ENCODE assay signal across 10 mouse cellular contexts in the genomic region with DNA sequence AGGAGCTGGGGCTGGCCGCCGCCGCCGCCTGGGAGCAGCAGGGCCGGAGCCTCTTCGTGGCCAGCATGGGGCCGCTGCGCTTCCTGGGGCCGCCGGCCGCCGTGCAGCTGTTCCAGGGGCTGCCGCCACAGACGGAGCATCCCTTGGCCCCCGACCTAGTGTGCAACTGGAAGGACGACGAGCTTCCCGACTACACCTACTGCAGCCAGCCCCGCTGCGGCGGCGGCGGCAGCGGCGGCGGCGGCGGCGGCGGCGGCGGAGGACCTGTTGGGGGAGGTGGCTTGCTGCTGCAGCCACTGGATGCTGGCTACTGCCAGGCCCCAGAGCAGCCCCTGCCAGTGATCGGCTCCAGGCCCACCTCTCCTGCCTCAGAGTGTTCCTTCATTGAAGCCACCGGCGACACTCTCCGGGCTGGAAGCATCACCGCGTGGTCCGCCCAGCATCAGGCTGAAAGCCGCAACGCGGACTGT. TPM values are rescaled to one million over a fixed set of nuclear protein-coding genes. Genes with fewer than 3 reads are reported as not detected.
DNase-seq lines count a peak whose midpoint lies in the region; ATAC-seq lines count a peak whose summit lies in the region.
"Had no signal": no experiment of that assay in that cellular context is flagged by ENCODE, and none has a peak within 500 bp of the region (broad histone marks: within the 10 kb centered on the region; RNA-seq: fewer than 3 reads in every experiment).

No protein-coding gene starts in this region.

- H3K36me3 ChIP-seq in hindbrain, embryonic 12.5 days: no peaks in the 10 kb centered on the region
- H3K36me3 ChIP-seq in liver, embryonic 11.5 days (ENCODE audit: control insufficient read depth, insufficient read depth, low read length): no peaks in the 10 kb centered on the region

- no peaks in the 10 kb centered on the region; the same call in 1 of the 2 replicates for H3K4me1 ChIP-seq in hindbrain, embryonic 12.5 days
- no peaks in the 10 kb centered on the region for H3K4me1 ChIP-seq in liver, embryonic 11.5 days (replicated peaks; ENCODE audit: control insufficient read depth, insufficient read depth, low read length)

- WGBS in hindbrain, embryonic 12.5 days: 15% methylated on average over 22 of the region's 42 CpGs
- 17% methylated on average over 27 of the region's 42 CpGs for WGBS in liver, embryonic 11.5 days

- peak; percentile 6 to 10 for DNase-seq in lung, adult 18-20 months
- no peak for DNase-seq in lung, postnatal 4 days
- DNase-seq in adrenal gland, postnatal 14 days: peak; percentile 21
- peak; percentile 24 for DNase-seq in embryo, embryonic 11 days
- no peak for DNase-seq in liver, embryonic 11.5 days (ENCODE audit: low spot score)
- DNase-seq in retina, postnatal 7 days (ENCODE audit: low read depth, low spot score): peak; percentile 4

- H3K9me3 ChIP-seq in hindbrain, embryonic 12.5 days (replicated peaks): 0 out of 2 replicates have a peak, but pooled peaks cover 3% of the 10 kb centered on the region
- no peaks in the 10 kb centered on the region for H3K9me3 ChIP-seq in liver, embryonic 11.5 days (ENCODE audit: control insufficient read depth, low read length)

- ATAC-seq in hindbrain, embryonic 12.5 days (ENCODE audit: low FRiP score): peak; percentile 77
- peak; percentile 29; the same call in 1 of the 2 replicates for ATAC-seq in liver, embryonic 11.5 days (replicated peaks; ENCODE audit: low FRiP score)
- ATAC-seq in monocyte, adult 5-6 weeks (replicated peaks; ENCODE audit: insufficient number of reproducible peaks, low FRiP score, low TSS enrichment, poor library complexity, severe bottlenecking): no peak

- H3K27me3 ChIP-seq in hindbrain, embryonic 12.5 days: no peaks in the 10 kb centered on the region
- H3K27me3 ChIP-seq in liver, embryonic 11.5 days (replicated peaks; ENCODE audit: control insufficient read depth, insufficient read depth, low read length): peaks cover 31% of the 10 kb centered on the region

- peak overlapping the region; percentile 62 for H3K4me2 ChIP-seq in hindbrain, embryonic 12.5 days (replicated peaks)
- H3K4me2 ChIP-seq in liver, embryonic 11.5 days: peak overlapping the region; percentile 59

- H3K4me3 ChIP-seq in hindbrain, embryonic 12.5 days: peak overlapping the region; percentile 55
- peak overlapping the region; percentile 47 for H3K4me3 ChIP-seq in liver, embryonic 11.5 days (ENCODE audit: low read depth, low read length)

- H3K9ac ChIP-seq in hindbrain, embryonic 12.5 days: peak overlapping the region; percentile 78
- H3K9ac ChIP-seq in liver, embryonic 11.5 days (ENCODE audit: low read depth, low read length): 0 out of 2 replicates have a peak overlapping the region, but pooled peaks have one; percentile 30

- H3K27ac ChIP-seq in hindbrain, embryonic 12.5 days: peak overlapping the region; percentile 87
- H3K27ac ChIP-seq in liver, embryonic 11.5 days (ENCODE audit: low read depth, low read length): no peak overlapping the region

RNA-seq across cellular contexts. Expression of gene B630019K06Rik, which starts 1.0 kb away (rescaled TPM):
- 7.9 and 8.0 TPM in 2 replicates for total RNA-seq in adrenal gland, postnatal 14 days (2021)
- polyA plus RNA-seq in hindbrain, embryonic 12.5 days (2016; fragmentation: Nextera tagmentation; extraction: Ambion mirVana): 16.6 and 17.2 TPM in 2 replicates
- 1.1 and 1.2 TPM in 2 replicates for polyA plus RNA-seq in liver, embryonic 11.5 days (2014; fragmentation: Nextera tagmentation; extraction: Ambion mirVana)
- total RNA-seq in monocyte, adult 5-6 weeks (2017): 0.48 to 1.2 TPM (median 0.49 TPM) in 3 replicates

RNA-seq across cellular contexts. Expression of gene Gm5751, which starts 19.2 kb away (rescaled TPM):
- total RNA-seq in adrenal gland, postnatal 14 days (2021): not detected in 2 replicates
- polyA plus RNA-seq in hindbrain, embryonic 12.5 days (2016; fragmentation: Nextera tagmentation; extraction: Ambion mirVana): not detected in 2 replicates
- not detected in 2 replicates for polyA plus RNA-seq in liver, embryonic 11.5 days (2014; fragmentation: Nextera tagmentation; extraction: Ambion mirVana)
- not detected in 3 replicates for total RNA-seq in monocyte, adult 5-6 weeks (2017)
- total RNA-seq: adrenal gland, adult 18-20 months; left cerebral cortex, postnatal 14 days had no signal

RNA-seq across cellular contexts. Expression of gene Gm6592, which starts 49.4 kb away (rescaled TPM):
- not detected in 2 replicates for total RNA-seq in adrenal gland, postnatal 14 days (2021)
- not detected in 2 replicates for polyA plus RNA-seq in hindbrain, embryonic 12.5 days (2016; fragmentation: Nextera tagmentation; extraction: Ambion mirVana)
- polyA plus RNA-seq in liver, embryonic 11.5 days (2014; fragmentation: Nextera tagmentation; extraction: Ambion mirVana): not detected in 2 replicates
- total RNA-seq in monocyte, adult 5-6 weeks (2017): not detected in 3 replicates
- total RNA-seq: adrenal gland, adult 18-20 months; left cerebral cortex, postnatal 14 days had no signal

Comparison
In these comparisons a context has a peak if more than half of its experiments do, and no peak if none do; other contexts are left out.
1. DNase-seq: peak in lung, adult 18-20 months (2 of 2), adrenal gland, postnatal 14 days (single experiment), embryo, embryonic 11 days (single experiment) and retina, postnatal 7 days (single experiment); none in lung, postnatal 4 days (0 of 2) and liver, embryonic 11.5 days (single experiment).